In the genomic region with DNA sequence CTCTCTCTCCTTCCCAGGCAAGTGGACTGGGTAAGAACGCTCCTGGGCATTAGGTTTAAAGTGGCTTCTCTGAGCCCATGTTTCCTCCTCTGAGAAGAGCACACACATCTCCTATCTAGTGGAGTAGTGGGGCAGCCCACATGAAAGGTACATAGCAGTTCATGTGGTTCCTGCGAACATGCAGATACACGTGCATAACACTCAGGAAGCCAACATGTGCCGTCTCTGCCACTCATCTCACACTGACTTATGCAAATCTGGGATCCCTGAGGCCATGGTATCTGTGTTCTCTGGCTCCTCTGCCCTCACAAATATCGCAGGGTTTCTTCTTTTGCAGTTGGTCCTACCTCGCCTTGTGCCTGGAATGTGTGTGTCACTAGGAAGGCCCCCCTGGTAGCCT, we compare ENCODE assay signal across 27 mouse cellular contexts. TPM values are rescaled to one million over a fixed set of nuclear protein-coding genes. Genes with fewer than 3 reads are reported as not detected.
A peak's percentile ranks its signal among the peaks of the same experiment; 100 is the strongest.
DNase-seq lines count a peak whose midpoint lies in the region; ATAC-seq and TF ChIP-seq lines count a peak whose summit lies in the region.
"Had no signal": no experiment of that assay in that cellular context is flagged by ENCODE, and none has a peak within 500 bp of the region (broad histone marks: within the 10 kb centered on the region; RNA-seq: fewer than 3 reads in every experiment).

No protein-coding gene starts in this region.

- H3K79me2 ChIP-seq in myocyte (ENCODE audit: control insufficient read depth, insufficient read depth) = no peaks in the 10 kb centered on the region

- no peak for ATAC-seq in hindbrain, embryonic 16.5 days
- no peak for ATAC-seq in hindbrain, embryonic 12.5 days (ENCODE audit: low FRiP score)
- no peak for ATAC-seq in kidney, embryonic 16.5 days (ENCODE audit: low FRiP score, low TSS enrichment)

- no peaks in the 10 kb centered on the region for H3K27me3 ChIP-seq in hindbrain, embryonic 16.5 days (replicated peaks; ENCODE audit: control insufficient read depth, insufficient read depth, low read length)
- H3K27me3 ChIP-seq in hindbrain, embryonic 12.5 days = no peaks in the 10 kb centered on the region
- no peaks in the 10 kb centered on the region for H3K27me3 ChIP-seq in myocyte (ENCODE audit: control insufficient read depth, insufficient read depth, insufficient read length)
- no peaks in the 10 kb centered on the region for H3K27me3 ChIP-seq in kidney, embryonic 16.5 days (ENCODE audit: insufficient read depth, low read length)
- H3K27me3 ChIP-seq: embryonic facial prominence, embryonic 12.5 days; limb, embryonic 12.5 days; midbrain, embryonic 12.5 days; neural tube, embryonic 12.5 days had no signal

- H3K27ac ChIP-seq in hindbrain, embryonic 16.5 days (ENCODE audit: low read depth, low read length) = 0 out of 2 replicates have a peak overlapping the region, but pooled peaks have one; percentile 21
- no peak overlapping the region for H3K27ac ChIP-seq in hindbrain, embryonic 12.5 days
- no peak overlapping the region for H3K27ac ChIP-seq in kidney, embryonic 16.5 days (ENCODE audit: low read length)
- H3K27ac ChIP-seq: embryonic facial prominence, embryonic 12.5 days; heart, embryonic 10.5 days; limb, embryonic 12.5 days; midbrain, embryonic 12.5 days; neural tube, embryonic 12.5 days had no signal

- H3K36me3 ChIP-seq in hindbrain, embryonic 16.5 days (ENCODE audit: control insufficient read depth, insufficient read depth, low read length) = peaks cover 54% of the 10 kb centered on the region
- H3K36me3 ChIP-seq in hindbrain, embryonic 12.5 days = peaks cover 92% of the 10 kb centered on the region
- peaks cover 44% of the 10 kb centered on the region for H3K36me3 ChIP-seq in myocyte (ENCODE audit: control insufficient read depth, insufficient read depth)
- H3K36me3 ChIP-seq in kidney, embryonic 16.5 days (ENCODE audit: insufficient read depth, low read length) = peaks cover 46% of the 10 kb centered on the region

- 86% methylated on average over 6 of the region's 6 CpGs for WGBS in hindbrain, embryonic 16.5 days
- 80% methylated on average over 6 of the region's 6 CpGs for WGBS in hindbrain, embryonic 12.5 days
- 87% methylated on average over 6 of the region's 6 CpGs for WGBS in kidney, embryonic 16.5 days

- H3K4me3 ChIP-seq in hindbrain, embryonic 16.5 days (ENCODE audit: low read length) = no peak overlapping the region
- no peak overlapping the region for H3K4me3 ChIP-seq in hindbrain, embryonic 12.5 days
- no peak overlapping the region for H3K4me3 ChIP-seq in myocyte
- H3K4me3 ChIP-seq in kidney, embryonic 16.5 days (ENCODE audit: low read length) = no peak overlapping the region
- H3K4me3 ChIP-seq: embryonic facial prominence, embryonic 12.5 days; heart, embryonic 10.5 days; limb, embryonic 12.5 days; midbrain, embryonic 12.5 days; neural tube, embryonic 12.5 days had no signal

- peak; percentile 28 to 44 for DNase-seq in CD8-positive naive resting alpha-beta T cell, adult 2 months (ENCODE audit: low read depth in 2 of 2, low spot score in 2 of 2)
- DNase-seq in thymus, postnatal 25 days = peak; percentile 38
- DNase-seq in cerebellum, adult 11 months = no peak
- DNase-seq in kidney, adult 9 months = no peak
- DNase-seq: adrenal gland, postnatal 25 days; cerebellum, adult 9-11 months; kidney, adult 2 months; kidney, postnatal 14 days; layer of hippocampus, postnatal 36 days; lung, adult 2 months; lung, postnatal 14 days; retina, postnatal 1 day had no signal

- no peaks in the 10 kb centered on the region for H3K4me1 ChIP-seq in hindbrain, embryonic 16.5 days (ENCODE audit: control insufficient read depth, insufficient read depth, low read depth, low read length)
- H3K4me1 ChIP-seq in hindbrain, embryonic 12.5 days = no peaks in the 10 kb centered on the region
- H3K4me1 ChIP-seq in kidney, embryonic 16.5 days (ENCODE audit: insufficient read depth, low read length) = no peaks in the 10 kb centered on the region
- H3K4me1 ChIP-seq: embryonic facial prominence, embryonic 12.5 days; limb, embryonic 12.5 days; midbrain, embryonic 12.5 days; neural tube, embryonic 12.5 days had no signal

- no peaks in the 10 kb centered on the region for H3K9me3 ChIP-seq in hindbrain, embryonic 16.5 days (ENCODE audit: control insufficient read depth, low read length)
- no peaks in the 10 kb centered on the region for H3K9me3 ChIP-seq in hindbrain, embryonic 12.5 days (replicated peaks)
- no peaks in the 10 kb centered on the region for H3K9me3 ChIP-seq in kidney, embryonic 16.5 days (ENCODE audit: low read length)
- H3K9me3 ChIP-seq: embryonic facial prominence, embryonic 12.5 days; heart, embryonic 10.5 days; limb, embryonic 12.5 days; midbrain, embryonic 12.5 days; neural tube, embryonic 12.5 days had no signal

- H3ac ChIP-seq in myocyte (ENCODE audit: control insufficient read depth, insufficient read length) = no peak overlapping the region

- no peak overlapping the region for H3K9ac ChIP-seq in hindbrain, embryonic 16.5 days (ENCODE audit: low read depth, low read length)
- H3K9ac ChIP-seq in hindbrain, embryonic 12.5 days = no peak overlapping the region
- no peak overlapping the region for H3K9ac ChIP-seq in kidney, embryonic 16.5 days (replicated peaks; ENCODE audit: low read length)
- H3K9ac ChIP-seq: embryonic facial prominence, embryonic 12.5 days; limb, embryonic 12.5 days; midbrain, embryonic 12.5 days; neural tube, embryonic 12.5 days had no signal

- peak; percentile 39 for TF ChIP-seq POLR2A in myocyte (IDR thresholded peaks at IDR 0.05; ENCODE audit: insufficient read length, low read depth)

- H3K4me2 ChIP-seq in hindbrain, embryonic 16.5 days (ENCODE audit: low read length) = no peak overlapping the region
- H3K4me2 ChIP-seq in hindbrain, embryonic 12.5 days (replicated peaks) = no peak overlapping the region
- H3K4me2 ChIP-seq in myocyte (ENCODE audit: low read depth) = no peak overlapping the region
- no peak overlapping the region for H3K4me2 ChIP-seq in kidney, embryonic 16.5 days (replicated peaks; ENCODE audit: low read depth, low read length)
- H3K4me2 ChIP-seq: embryonic facial prominence, embryonic 12.5 days; limb, embryonic 12.5 days; liver, embryonic 11.5 days; midbrain, embryonic 12.5 days; neural tube, embryonic 12.5 days had no signal

TF ChIP-seq in myocyte, 11 proteins besides CTCF, POLR2A, EP300 and RAD21:
- no peak for TF ChIP-seq USF1 (IDR thresholded peaks at IDR 0.05; ENCODE audit: low read depth)
- no peak for TF ChIP-seq TCF12 (IDR thresholded peaks at IDR 0.05; ENCODE audit: insufficient read depth, poor library complexity, severe bottlenecking)
- no peak for TF ChIP-seq REST (IDR thresholded peaks at IDR 0.05; ENCODE audit: insufficient read depth, insufficient read length)
- TF ChIP-seq POLR2AphosphoS2 (IDR thresholded peaks at IDR 0.05; ENCODE audit: insufficient read length, low read depth) = no peak
- TF ChIP-seq SRF (IDR thresholded peaks at IDR 0.05; ENCODE audit: control insufficient read depth, insufficient read length, low read depth) = no peak
- TF ChIP-seq MYOD1 (IDR thresholded peaks at IDR 0.05; ENCODE audit: control insufficient read depth in 1 of 3, insufficient read length in 2 of 3, low read depth in 2 of 3) = no peak
- TF ChIP-seq E2F4 (IDR thresholded peaks at IDR 0.05; ENCODE audit: insufficient read depth) = no peak
- no peak for TF ChIP-seq MYOG (IDR thresholded peaks at IDR 0.05; ENCODE audit: control insufficient read depth in 1 of 3, insufficient read depth in 1 of 3, insufficient read length in 2 of 3, low read depth in 2 of 3)
- TF ChIP-seq CEBPB (IDR thresholded peaks at IDR 0.05; ENCODE audit: insufficient read depth, poor library complexity, severe bottlenecking) = no peak
- no peak for TF ChIP-seq TCF3 (IDR thresholded peaks at IDR 0.05; ENCODE audit: insufficient read length, low read depth)
- TF ChIP-seq MAX (IDR thresholded peaks at IDR 0.05; ENCODE audit: low read depth) = no peak
TF ChIP-seq in myocyte: peak in this region for 0.

RNA-seq across cellular contexts. Expression of a gene that starts 32.6 kb away (rescaled TPM):
- 93.2 and 102 TPM in 2 replicates for polyA plus RNA-seq in hindbrain, embryonic 16.5 days (2015; fragmentation: Nextera tagmentation; extraction: Ambion mirVana)
- polyA plus RNA-seq in hindbrain, embryonic 12.5 days (2016; fragmentation: Nextera tagmentation; extraction: Ambion mirVana) = 81.1 and 95.5 TPM in 2 replicates
- polyA plus RNA-seq in myocyte (2012; fragmentation: generic; extraction: Trizol) = 222 TPM
- 49.3 and 52.0 TPM in 2 replicates for polyA plus RNA-seq in kidney, embryonic 16.5 days (2015; fragmentation: Nextera tagmentation; extraction: Ambion mirVana)

RNA-seq across cellular contexts. Expression of a gene that starts 40.0 kb away (rescaled TPM):
- polyA plus RNA-seq in hindbrain, embryonic 16.5 days (2015; fragmentation: Nextera tagmentation; extraction: Ambion mirVana) = not detected in 2 replicates
- not detected in 2 replicates for polyA plus RNA-seq in hindbrain, embryonic 12.5 days (2016; fragmentation: Nextera tagmentation; extraction: Ambion mirVana)
- polyA plus RNA-seq in myocyte (2012; fragmentation: generic; extraction: Trizol) = 71.1 TPM
- polyA plus RNA-seq in kidney, embryonic 16.5 days (2015; fragmentation: Nextera tagmentation; extraction: Ambion mirVana) = 0.98 and 1.5 TPM in 2 replicates
- polyA plus RNA-seq: cortical plate, adult 2 months; embryonic facial prominence, embryonic 12.5 days; midbrain, embryonic 12.5 days; neural tube, embryonic 12.5 days; testis, adult 2 months had no signal

RNA-seq across cellular contexts. Expression of a gene that starts 51.7 kb away (rescaled TPM):
- polyA plus RNA-seq in hindbrain, embryonic 16.5 days (2015; fragmentation: Nextera tagmentation; extraction: Ambion mirVana) = not detected in 2 replicates
- not detected in 2 replicates for polyA plus RNA-seq in hindbrain, embryonic 12.5 days (2016; fragmentation: Nextera tagmentation; extraction: Ambion mirVana)
- polyA plus RNA-seq in myocyte (2012; fragmentation: generic; extraction: Trizol) = 0.04 TPM
- 17.0 and 28.6 TPM in 2 replicates for polyA plus RNA-seq in kidney, embryonic 16.5 days (2015; fragmentation: Nextera tagmentation; extraction: Ambion mirVana)
- polyA plus RNA-seq: cortical plate, adult 2 months; embryonic facial prominence, embryonic 12.5 days; forebrain, embryonic 11.5 days; heart, embryonic 10.5 days; heart, embryonic 16.5 days; intestine, embryonic 14.5 days; limb, embryonic 12.5 days; midbrain, embryonic 12.5 days; neural tube, embryonic 12.5 days had no signal

Comparison
In these comparisons a context has a peak if more than half of its experiments do, and no peak if none do; other contexts are left out.
1. DNase-seq: peak in CD8-positive naive resting alpha-beta T cell, adult 2 months (2 of 2) and thymus, postnatal 25 days (single experiment); none in cerebellum, adult 11 months (single experiment) and kidney, adult 9 months (single experiment).
2. RNA of a gene that starts 40.0 kb away (polyA plus RNA-seq): 71.1 TPM in myocyte (single experiment); 0.98 to 1.5 TPM in kidney, embryonic 16.5 days, not detected in hindbrain, embryonic 16.5 days and not detected in hindbrain, embryonic 12.5 days; every median in the first group is over 10 times any median in the second.
3. RNA of a gene that starts 51.7 kb away (polyA plus RNA-seq): 17.0 to 28.6 TPM in kidney, embryonic 16.5 days; 0.04 TPM in myocyte (single experiment), not detected in hindbrain, embryonic 16.5 days and not detected in hindbrain, embryonic 12.5 days; every median in the first group is over 10 times any median in the second.